21 mouse cellular contexts compared by ENCODE assay signal in the genomic region with DNA sequence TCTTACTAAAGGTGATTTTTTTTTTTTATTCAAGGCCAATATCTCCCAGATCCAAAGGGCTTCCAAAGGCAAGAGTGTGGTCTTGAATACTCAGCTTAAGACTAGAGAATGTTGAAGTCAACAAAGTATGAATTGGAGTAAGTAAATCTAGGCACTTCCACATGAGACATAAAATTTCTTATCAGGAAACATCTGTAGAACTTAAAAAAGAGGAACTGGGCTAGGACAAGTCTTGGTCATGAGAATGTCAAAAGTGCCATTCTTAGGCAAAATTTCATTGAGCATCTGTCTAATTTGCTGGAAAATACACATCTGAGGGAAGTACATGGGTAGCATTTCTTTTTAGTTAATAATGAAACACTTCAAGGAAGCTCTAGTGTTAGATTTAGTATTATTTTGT.
DNase-seq lines count a peak whose midpoint lies in the region; ATAC-seq lines count a peak whose summit lies in the region.
"Had no signal": no experiment of that assay in that cellular context is flagged by ENCODE, and none has a peak within 500 bp of the region (broad histone marks: within the 10 kb centered on the region; RNA-seq: fewer than 3 reads in every experiment).

No protein-coding gene starts in this region.

- no peaks in the 10 kb centered on the region for H3K36me3 ChIP-seq in midbrain, embryonic 10.5 days
- H3K36me3 ChIP-seq: embryonic facial prominence, embryonic 10.5 days; embryonic facial prominence, embryonic 12.5 days had no signal

- H3K27me3 ChIP-seq in midbrain, embryonic 10.5 days (ENCODE audit: low read depth, poor library complexity, severe bottlenecking): no peaks in the 10 kb centered on the region
- H3K27me3 ChIP-seq: embryonic facial prominence, embryonic 12.5 days; forebrain, embryonic 13.5 days had no signal

- DNase-seq in 416B (ENCODE audit: low read depth): peak; percentile 4
- no peak for DNase-seq in midbrain, embryonic 10.5 days (ENCODE audit: low spot score)
- DNase-seq in right cerebral cortex, adult 18-20 months: no peak
- no peak for DNase-seq in ovary, adult 18-20 months (ENCODE audit: low spot score)
- DNase-seq: adrenal gland, adult 8-10 months; adrenal gland, postnatal 14 days; adrenal gland, postnatal 36 days; cerebellum, adult 11 months; cerebellum, adult 18-20 months; cerebellum, adult 8-10 months; cerebellum, adult 9-11 months; cerebellum, postnatal 14 days; cerebellum, postnatal 36 days had no signal

- no peak overlapping the region for H3K4me3 ChIP-seq in midbrain, embryonic 10.5 days
- H3K4me3 ChIP-seq: embryonic facial prominence, embryonic 10.5 days; embryonic facial prominence, embryonic 12.5 days; forebrain, embryonic 13.5 days had no signal

- peak; percentile 71 for ATAC-seq in common myeloid progenitor, adult 5-6 weeks (replicated peaks; ENCODE audit: low read depth, poor library complexity, severe bottlenecking)
- peak; percentile 84 to 97; a peak in 3 of 4 replicates for ATAC-seq in hematopoietic stem cell, adult 5-6 weeks (replicated peaks in 1 of 2; ENCODE audit: insufficient read depth in 1 of 2, low FRiP score in 2 of 2, low TSS enrichment in 1 of 2, low read depth in 1 of 2, poor library complexity in 2 of 2, severe bottlenecking in 2 of 2)
- ATAC-seq: activated CD4-positive, CD25-positive, alpha-beta regulatory T cell, adult 4 months; forebrain, embryonic 13.5 days; forebrain, embryonic 16.5 days; Patski had no signal

- H3K4me1 ChIP-seq in midbrain, embryonic 10.5 days: no peaks in the 10 kb centered on the region
- H3K4me1 ChIP-seq: embryonic facial prominence, embryonic 10.5 days; embryonic facial prominence, embryonic 12.5 days; forebrain, embryonic 13.5 days had no signal

- no peaks in the 10 kb centered on the region for H3K9me3 ChIP-seq in midbrain, embryonic 10.5 days (replicated peaks)
- H3K9me3 ChIP-seq: embryonic facial prominence, embryonic 10.5 days; embryonic facial prominence, embryonic 12.5 days; forebrain, embryonic 13.5 days had no signal

- no peak overlapping the region for H3K27ac ChIP-seq in midbrain, embryonic 10.5 days (replicated peaks)
- H3K27ac ChIP-seq: embryonic facial prominence, embryonic 10.5 days; embryonic facial prominence, embryonic 12.5 days; forebrain, embryonic 13.5 days had no signal
